Mouse (Mus musculus) heart, embryonic 10.5 days (tissue): ENCODE measurements around the gene Lgi1. TPM values are rescaled to one million over a fixed set of nuclear protein-coding genes. Genes with fewer than 3 reads are reported as not detected.

Source experiments
- DNase-seq: peaks from one replicate; pipeline ENCODE4 v3.0.0-alpha.2; 2017; ENCODE audit warnings: low spot score
- H3K27ac ChIP-seq: fragments of 300-500 bp; sonication (generic); 2 replicates; pipeline ENCODE4 v1.5.1; 2016; ENCODE audit warnings: mild to moderate bottlenecking
- H3K27me3 ChIP-seq: fragments of 300-500 bp; sonication (generic); 2 replicates; pipeline ENCODE4 v1.6.1; 2016; ENCODE audit warnings: mild to moderate bottlenecking; ENCODE audit not compliant: poor library complexity, insufficient read depth, severe bottlenecking
- H3K36me3 ChIP-seq: fragments of 300-500 bp; sonication (generic); 2 replicates; pipeline ENCODE4 v1.6.1; 2016; ENCODE audit warnings: mild to moderate bottlenecking, moderate library complexity
- H3K4me1 ChIP-seq: fragments of 300-500 bp; sonication (generic); 2 replicates; pipeline ENCODE4 v1.6.1; 2016; ENCODE audit warnings: mild to moderate bottlenecking
- H3K4me3 ChIP-seq: fragments of 300-500 bp; sonication (generic); 2 replicates; pipeline ENCODE4 v1.5.1; 2016; ENCODE audit warnings: mild to moderate bottlenecking, moderate library complexity
- H3K9me3 ChIP-seq: fragments of 300-500 bp; sonication (generic); 2 replicates; pipeline ENCODE4 v1.6.1; 2016; ENCODE audit warnings: mild to moderate bottlenecking, moderate library complexity
- WGBS: fragments of 180-500 bp; shearing (Covaris S2); methylation state at CpG from one replicate; pipeline ENCODE4 v1.1.7; 2016; 5-methylcytosine and 5-hydroxymethylcytosine counted together
- polyA plus RNA-seq: library from polyadenylated mRNA; unstranded; fragments of >200 nt; fragmentation: Nextera tagmentation; extraction: Ambion mirVana; gene quantifications from 2 replicates; pipeline ENCODE4 v1.2.1, GENCODE M21; 2016

Gene Lgi1
- polyA plus RNA-seq, 1 experiment from 2014 or later, result 0.38 TPM

GRCm38 (mm10) chr19:38273820-38274219 lies 9.5 kb downstream of the Lgi1 start:
- Histone ChIP-seq H3K4me3 (no peak overlapping the region), H3K36me3 (no peaks in the 10 kb centered on the region), H3K4me1 (no peaks in the 10 kb centered on the region), H3K27ac (no peak overlapping the region), H3K9me3 (no peaks in the 10 kb centered on the region), H3K27me3 (no peaks in the 10 kb centered on the region)
- DNase-seq, result no peak
- WGBS, result 61% methylated on average over 7 of the region's 7 CpGs

- WGBS, result 78% methylated on average over 15 of the region's 15 CpGs
- H3K36me3 ChIP-seq, result no peaks in the 10 kb centered on the region
- H3K27me3 ChIP-seq, result no peaks in the 10 kb centered on the region
- no peaks in the 10 kb centered on the region for H3K9me3 ChIP-seq
- H3K4me1 ChIP-seq, result no peaks in the 10 kb centered on the region
- no peak for DNase-seq
- no peak overlapping the region for H3K27ac ChIP-seq
- H3K4me3 ChIP-seq, result no peak overlapping the region
These were observed 10.5 kb downstream of the Lgi1 start for GRCm38 (mm10) chr19:38274747-38275421.

- Histone ChIP-seq H3K9me3 (no peaks in the 10 kb centered on the region), H3K27me3 (no peaks in the 10 kb centered on the region), H3K4me3 (no peak overlapping the region), H3K4me1 (no peaks in the 10 kb centered on the region), H3K36me3 (no peaks in the 10 kb centered on the region), H3K27ac (no peak overlapping the region)
- DNase-seq, result no peak
- WGBS, result 79% methylated on average over 4 of the region's 4 CpGs
These were observed 11.9 kb downstream of the Lgi1 start for GRCm38 (mm10) chr19:38276226-38276625.

- DNase-seq, result no peak
- 84% methylated on average over 10 of the region's 10 CpGs for WGBS
- Histone ChIP-seq H3K36me3 (no peaks in the 10 kb centered on the region), H3K9me3 (no peaks in the 10 kb centered on the region), H3K27ac (no peak overlapping the region), H3K4me1 (no peaks in the 10 kb centered on the region), H3K27me3 (no peaks in the 10 kb centered on the region), H3K4me3 (no peak overlapping the region)
These were observed 15.9 kb downstream of the Lgi1 start for GRCm38 (mm10) chr19:38280242-38280641.

GRCm38 (mm10) chr19:38282407-38282806 lies 18.1 kb downstream of the Lgi1 start:
- no peaks in the 10 kb centered on the region for H3K36me3 ChIP-seq
- H3K4me3 ChIP-seq, result no peak overlapping the region
- no peak for DNase-seq
- no peaks in the 10 kb centered on the region for H3K4me1 ChIP-seq
- H3K27me3 ChIP-seq, result no peaks in the 10 kb centered on the region
- WGBS, result 60% methylated on average over 2 of the region's 2 CpGs
- no peak overlapping the region for H3K27ac ChIP-seq
- no peaks in the 10 kb centered on the region for H3K9me3 ChIP-seq

- 76% methylated on average over 6 of the region's 6 CpGs for WGBS
- Histone ChIP-seq H3K4me1 (no peaks in the 10 kb centered on the region), H3K36me3 (no peaks in the 10 kb centered on the region), H3K27ac (no peak overlapping the region), H3K27me3 (no peaks in the 10 kb centered on the region), H3K9me3 (no peaks in the 10 kb centered on the region), H3K4me3 (no peak overlapping the region)
- DNase-seq, result no peak
These were observed 24.2 kb downstream of the Lgi1 start for GRCm38 (mm10) chr19:38288556-38288955.

- H3K4me3 ChIP-seq, result no peak overlapping the region
- no peak overlapping the region for H3K27ac ChIP-seq
- no peaks in the 10 kb centered on the region for H3K9me3 ChIP-seq
- DNase-seq, result no peak
- H3K36me3 ChIP-seq, result no peaks in the 10 kb centered on the region
- H3K27me3 ChIP-seq, result no peaks in the 10 kb centered on the region
- H3K4me1 ChIP-seq, result no peaks in the 10 kb centered on the region
- WGBS, result 78% methylated on average over 6 of the region's 6 CpGs
These were observed 27.1 kb downstream of the Lgi1 start for GRCm38 (mm10) chr19:38291432-38291831.

- no peaks in the 10 kb centered on the region for H3K4me1 ChIP-seq
- 15% methylated on average over 3 of the region's 3 CpGs for WGBS
- no peaks in the 10 kb centered on the region for H3K27me3 ChIP-seq
- H3K9me3 ChIP-seq, result no peaks in the 10 kb centered on the region
- H3K4me3 ChIP-seq, result no peak overlapping the region
- no peaks in the 10 kb centered on the region for H3K36me3 ChIP-seq
- DNase-seq, result no peak
- no peak overlapping the region for H3K27ac ChIP-seq
These were observed 33.8 kb downstream of the Lgi1 start for GRCm38 (mm10) chr19:38298018-38298626.

- no peak overlapping the region for H3K4me3 ChIP-seq
These were observed 43.8 kb downstream of the Lgi1 start for GRCm38 (mm10) chr19:38308116-38308515.

GRCm38 (mm10) chr19:38315099-38315498 lies 50.8 kb downstream of the Lgi1 start:
- Histone ChIP-seq H3K4me3 (no peak overlapping the region), H3K36me3 (no peaks in the 10 kb centered on the region), H3K4me1 (no peaks in the 10 kb centered on the region), H3K27me3 (no peaks in the 10 kb centered on the region), H3K9me3 (no peaks in the 10 kb centered on the region), H3K27ac (no peak overlapping the region)
- 82% methylated on average over 7 of the region's 7 CpGs for WGBS
- no peak for DNase-seq

More at GRCm38 (mm10) chr19:38308116-38308515, 43.8 kb downstream of the Lgi1 start:
- no peak for DNase-seq
- Histone ChIP-seq H3K36me3 (no peaks in the 10 kb centered on the region), H3K9me3 (no peaks in the 10 kb centered on the region), H3K27ac (no peak overlapping the region), H3K4me1 (no peaks in the 10 kb centered on the region), H3K27me3 (no peaks in the 10 kb centered on the region)
- WGBS, result 86% methylated on average over 8 of the region's 8 CpGs

GRCm38 (mm10) chr19:38316602-38317313 lies 52.4 kb downstream of the Lgi1 start:
- DNase-seq, result no peak
- no peak overlapping the region for H3K4me3 ChIP-seq
- H3K27ac ChIP-seq, result no peak overlapping the region
- H3K36me3 ChIP-seq, result no peaks in the 10 kb centered on the region
- no peaks in the 10 kb centered on the region for H3K4me1 ChIP-seq
- no peaks in the 10 kb centered on the region for H3K27me3 ChIP-seq
- 72% methylated on average over 6 of the region's 6 CpGs for WGBS
- no peaks in the 10 kb centered on the region for H3K9me3 ChIP-seq

GRCm38 (mm10) chr19:38318308-38318707 lies 54.0 kb downstream of the Lgi1 start:
- no peaks in the 10 kb centered on the region for H3K27me3 ChIP-seq
- no peak overlapping the region for H3K4me3 ChIP-seq
- H3K9me3 ChIP-seq, result no peaks in the 10 kb centered on the region
- 83% methylated on average over 4 of the region's 4 CpGs for WGBS
- no peaks in the 10 kb centered on the region for H3K36me3 ChIP-seq
- H3K27ac ChIP-seq, result no peak overlapping the region
- H3K4me1 ChIP-seq, result no peaks in the 10 kb centered on the region
- no peak for DNase-seq

- no peaks in the 10 kb centered on the region for H3K4me1 ChIP-seq
- 81% methylated on average over 4 of the region's 4 CpGs for WGBS
- no peaks in the 10 kb centered on the region for H3K9me3 ChIP-seq
- no peak overlapping the region for H3K4me3 ChIP-seq
- no peaks in the 10 kb centered on the region for H3K36me3 ChIP-seq
- DNase-seq, result no peak
- H3K27me3 ChIP-seq, result no peaks in the 10 kb centered on the region
- no peak overlapping the region for H3K27ac ChIP-seq
These were observed 54.8 kb downstream of the Lgi1 start for GRCm38 (mm10) chr19:38319168-38319567.
